Mouse (Mus musculus) left cerebral cortex, adult 9 months (tissue): ENCODE results near the gene Tox2.

Experiments
- DNase-seq, 2 experiments: peaks; one replicate each; pipeline ENCODE4 v3.0.0; 2022; ENCODE audit warnings: low spot score in 2 of 2

Tox2 gene

DNA sequence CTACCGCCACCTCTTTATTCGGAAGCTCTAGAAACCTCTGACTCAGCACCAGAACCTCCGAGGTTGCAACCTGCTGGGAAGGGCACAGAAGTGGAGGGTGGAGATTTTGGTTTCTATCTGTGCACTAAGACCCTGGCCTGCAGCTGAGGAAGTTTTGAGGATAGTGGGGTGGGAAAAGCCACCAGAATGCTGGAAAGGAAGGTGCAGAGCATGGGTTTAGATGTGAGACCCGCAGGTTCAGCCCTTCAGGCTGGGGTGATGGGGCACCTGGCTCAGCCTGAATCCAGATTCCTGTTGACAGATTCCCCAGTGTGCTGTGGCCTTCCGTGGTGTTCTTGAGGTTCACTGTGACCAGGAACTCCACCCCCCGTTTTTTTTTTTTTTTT is 2.3 kb downstream of the Tox2 start:
- no peak for DNase-seq

- no peak for DNase-seq
These were observed 3.0 kb downstream of the Tox2 start for GRCm38 (mm10) chr2:163205737-163206490.

- no peak for DNase-seq
These were observed 4.4 kb downstream of the Tox2 start for GRCm38 (mm10) chr2:163207315-163207714.

DNA sequence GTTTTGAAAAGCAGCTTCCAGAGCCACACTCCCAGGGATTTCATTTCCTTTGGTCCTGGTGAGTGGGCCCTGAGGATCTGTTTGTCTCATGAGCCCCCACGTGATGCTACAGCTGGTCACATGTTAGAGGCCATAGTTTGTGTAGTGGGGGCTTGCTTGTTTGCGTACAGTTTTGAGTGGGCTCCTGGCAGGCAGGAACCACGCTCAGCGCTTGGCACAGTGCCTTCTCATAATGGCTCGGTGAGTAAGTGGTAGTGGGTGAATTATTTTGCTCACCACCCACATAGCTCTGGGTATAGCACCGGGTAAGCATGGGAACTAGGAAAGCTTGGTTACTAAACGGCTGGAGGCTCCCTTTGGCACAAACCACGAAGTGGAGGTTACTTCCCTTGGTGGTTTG is 6.2 kb downstream of the Tox2 start:
- peak; percentile 33 to 74 for DNase-seq

DNA sequence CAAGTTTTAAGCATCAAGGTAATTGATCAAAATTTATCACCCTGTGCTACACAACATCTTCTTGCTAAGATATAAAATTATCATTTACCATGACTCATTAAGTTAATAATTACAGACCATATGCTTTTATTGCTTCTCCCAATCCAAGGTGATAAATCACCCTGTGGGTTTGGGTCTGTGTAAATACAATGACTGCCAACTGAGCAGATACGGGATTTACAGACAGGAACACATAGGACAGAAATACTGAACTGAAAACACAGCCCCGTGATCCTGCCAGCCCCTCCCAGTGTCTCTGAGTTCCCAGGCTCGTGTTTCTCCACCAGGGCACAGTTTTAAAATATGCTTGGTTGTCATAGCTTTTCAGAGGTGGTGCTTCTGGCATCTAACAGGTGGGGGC is 10.2 kb downstream of the Tox2 start:
- DNase-seq: no peak

- no peak for DNase-seq
These were observed 15.2 kb downstream of the Tox2 start for GRCm38 (mm10) chr2:163218095-163218494.

DNA sequence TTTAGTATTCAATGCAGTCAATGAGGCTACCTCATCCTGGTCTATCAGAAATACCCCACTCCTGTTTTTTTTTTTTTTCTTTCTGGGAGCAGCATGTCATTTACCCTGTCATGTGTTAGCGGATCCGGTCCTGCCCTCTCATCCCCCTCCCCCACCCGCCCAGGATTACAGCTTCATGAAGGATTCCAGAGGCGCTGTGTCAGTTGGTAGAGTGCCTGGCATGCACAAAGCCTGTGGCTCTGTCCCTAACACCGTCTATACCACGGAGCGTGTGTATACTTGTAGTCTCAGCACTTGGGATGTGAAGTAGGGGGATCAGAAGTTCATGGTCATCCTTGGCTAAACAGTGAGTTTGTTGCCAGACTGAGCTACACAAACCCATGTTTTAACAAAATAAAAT is 15.6 kb downstream of the Tox2 start:
- DNase-seq: no peak

DNA sequence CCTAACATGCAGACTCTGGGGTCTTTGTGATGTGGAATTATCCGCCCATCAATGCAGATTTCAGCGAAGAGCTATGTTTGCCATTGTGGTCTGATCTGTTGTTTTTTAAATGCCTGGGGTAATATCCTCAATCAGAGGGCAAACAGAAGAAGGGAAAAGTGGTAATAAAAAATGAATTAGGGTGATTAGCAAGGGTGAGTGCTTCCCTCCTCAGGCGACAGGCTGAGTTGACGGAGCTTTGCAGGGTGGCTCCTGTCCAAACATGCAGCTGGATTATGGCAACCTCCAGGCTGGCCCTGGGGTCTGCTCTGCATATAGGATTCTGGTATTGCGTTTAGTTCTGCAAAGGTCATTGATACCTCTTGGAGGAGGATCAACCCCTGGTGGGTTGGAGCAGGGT is 16.5 kb downstream of the Tox2 start:
- no peak for DNase-seq

DNA sequence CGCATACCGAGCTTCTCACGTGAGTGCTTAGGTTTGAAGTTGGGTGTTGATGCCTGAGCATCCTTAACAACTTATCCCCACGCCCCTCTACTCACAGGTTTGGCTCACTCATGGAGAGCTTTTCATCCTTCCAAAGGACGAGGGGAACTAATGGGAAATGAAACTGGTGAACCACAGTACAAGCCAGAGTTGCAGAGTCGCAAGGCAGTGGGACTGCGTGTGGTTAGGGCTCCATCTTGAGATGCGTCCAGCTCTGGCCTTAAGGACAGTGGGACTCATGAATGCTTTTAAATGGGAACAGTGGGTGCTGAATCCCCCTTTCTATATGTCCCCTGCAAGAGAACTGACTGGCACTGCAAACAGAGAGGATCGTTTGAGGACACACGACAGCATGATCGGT is 17.8 kb downstream of the Tox2 start:
- no peak for DNase-seq

- DNase-seq: no peak
These were observed 22.4 kb downstream of the Tox2 start for GRCm38 (mm10) chr2:163225302-163225701.

- peak in 1 of 2 experiments; percentile 28 for DNase-seq
These were observed 26.1 kb downstream of the Tox2 start for GRCm38 (mm10) chr2:163229050-163229449.

DNA sequence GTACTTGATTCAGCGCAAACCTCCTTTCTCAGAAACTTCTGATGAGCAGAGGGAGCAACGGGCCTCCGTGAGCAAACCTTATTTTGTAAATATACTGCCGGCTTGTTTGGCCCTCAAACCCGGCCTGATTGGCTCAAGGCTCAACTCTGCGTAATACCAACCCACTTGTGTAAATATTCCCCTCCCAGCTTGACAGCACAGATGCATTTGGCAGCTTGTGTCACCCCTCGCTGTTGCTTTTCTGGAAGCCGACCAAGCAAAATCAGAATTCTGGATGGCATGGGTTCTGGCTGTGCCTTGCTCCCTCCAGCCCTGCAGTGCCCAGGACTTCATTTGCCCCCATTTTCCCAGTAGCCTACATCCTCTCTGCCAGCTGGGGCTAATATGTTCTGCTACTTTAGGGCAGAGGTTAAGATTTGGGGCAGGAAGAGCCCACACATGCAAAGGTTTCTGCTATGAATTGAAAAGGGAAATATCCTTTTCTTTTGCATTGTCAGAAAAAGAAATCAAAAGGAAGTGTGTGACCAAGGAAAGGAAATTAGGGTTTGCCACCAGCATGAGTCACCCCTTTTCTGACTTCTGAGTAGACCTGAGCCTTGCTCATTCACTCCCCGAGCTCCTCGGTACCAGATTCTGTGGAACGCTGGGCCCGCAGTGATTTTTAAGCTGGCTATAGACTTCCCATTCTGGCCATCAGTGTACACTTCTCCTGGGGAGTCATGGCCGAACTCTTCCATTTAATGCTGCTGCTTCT is 29.0 kb downstream of the Tox2 start:
- no peak for DNase-seq

DNA sequence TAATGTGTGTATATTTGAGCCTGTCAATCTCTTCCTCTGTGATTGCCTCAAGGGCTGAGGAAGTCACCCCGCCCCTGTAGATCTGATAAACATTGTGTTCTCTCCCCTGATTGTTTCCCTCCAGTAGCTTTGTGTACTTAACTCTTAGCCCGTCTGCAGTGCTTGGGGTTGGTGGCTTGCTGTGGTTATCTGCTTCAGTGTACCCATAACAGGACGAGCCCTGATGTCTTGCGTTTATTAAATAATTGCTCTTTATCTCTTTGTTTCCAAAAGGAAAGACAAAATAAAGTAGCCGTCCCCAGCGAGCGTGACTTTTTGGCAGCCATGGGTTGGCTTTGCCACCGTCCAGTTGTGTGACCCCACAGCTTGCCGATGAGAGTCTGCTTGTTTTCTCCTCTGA is 30.7 kb downstream of the Tox2 start:
- DNase-seq: no peak

- DNase-seq: no peak
These were observed 33.1 kb downstream of the Tox2 start for GRCm38 (mm10) chr2:163236057-163236456.

DNA sequence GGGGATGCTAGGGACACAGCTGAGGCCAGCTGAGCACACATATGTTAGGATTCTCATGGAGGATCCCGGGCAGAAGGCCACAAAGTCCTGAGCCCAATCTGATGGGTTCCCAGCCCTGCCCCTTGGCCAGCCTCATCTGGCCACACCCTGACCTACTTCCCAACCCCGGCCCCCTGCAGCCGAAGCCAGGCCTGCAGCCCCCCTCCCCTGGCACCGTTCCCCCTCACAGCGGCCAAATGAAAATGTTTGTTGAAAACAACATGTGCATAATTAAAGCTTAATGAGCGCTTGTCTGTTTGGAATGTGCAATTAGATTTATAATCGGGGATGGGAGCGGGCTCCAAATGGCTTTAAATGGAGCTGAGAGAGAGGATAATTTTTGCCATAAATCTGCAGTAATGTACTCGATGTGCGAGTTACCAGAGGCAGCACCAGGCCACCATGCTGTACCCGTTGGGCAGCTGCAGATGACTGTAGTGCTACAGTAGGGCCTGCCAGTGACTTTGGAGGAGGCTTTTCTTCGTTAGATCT is 35.1 kb downstream of the Tox2 start:
- DNase-seq: no peak

GRCm38 (mm10) chr2:163239945-163240344 is 37.0 kb downstream of the Tox2 start:
- DNase-seq: no peak

- no peak for DNase-seq
These were observed 38.9 kb downstream of the Tox2 start for GRCm38 (mm10) chr2:163241867-163242266.

GRCm38 (mm10) chr2:163243917-163244852 is 41.3 kb downstream of the Tox2 start:
- peak in 1 of 2 experiments; percentile 58 for DNase-seq

GRCm38 (mm10) chr2:163248912-163249311 is 46.0 kb downstream of the Tox2 start:
- no peak for DNase-seq

DNA sequence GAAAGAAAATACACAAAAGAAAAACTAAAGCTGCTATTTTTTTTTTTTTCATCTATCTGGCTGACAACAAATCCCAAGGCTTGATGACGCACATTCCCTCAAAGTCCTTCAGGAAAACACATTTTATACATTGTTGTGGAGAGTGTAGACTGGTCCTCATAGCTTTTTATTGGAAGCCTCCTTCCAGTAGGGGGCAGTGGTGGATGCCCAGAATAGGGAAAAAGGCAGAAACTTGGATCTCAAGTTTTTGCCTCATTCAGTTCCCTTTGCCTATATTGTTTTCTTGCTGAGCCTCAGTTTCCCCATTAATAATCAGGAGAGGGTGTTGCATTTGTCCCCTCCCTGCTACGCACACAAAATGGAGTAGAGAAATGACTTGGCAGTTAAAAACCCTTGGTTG is 49.7 kb downstream of the Tox2 start:
- DNase-seq: no peak

- peak in 1 of 2 experiments; percentile 20 for DNase-seq
These were observed 50.5 kb downstream of the Tox2 start for GRCm38 (mm10) chr2:163253248-163254099.
